Mouse (Mus musculus): ENCODE data around the gene Eln.

DNA sequence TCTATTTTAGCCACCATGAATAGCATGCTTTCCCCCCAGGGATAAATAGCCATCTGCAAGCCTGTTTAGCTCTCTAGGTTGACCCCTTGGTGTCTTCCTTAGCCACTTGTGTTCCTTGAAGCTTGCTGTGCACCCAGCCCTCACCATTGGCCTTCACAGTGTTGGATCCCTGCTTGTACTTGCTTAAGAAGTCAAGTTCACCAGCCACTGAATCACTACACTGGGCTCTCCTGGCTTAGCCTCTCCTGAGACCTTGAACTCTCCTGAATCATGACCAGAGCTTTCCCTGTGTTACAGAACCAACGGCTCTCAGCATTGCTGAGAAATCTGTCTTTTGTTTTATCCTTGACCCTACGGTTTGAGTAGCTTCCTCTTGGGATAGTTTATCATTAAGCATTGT lies 33.0 kb upstream of the Eln start:
- TF ChIP-seq CTCF (IDR thresholded peaks at IDR 0.05; ENCODE audit: low read depth) (no peak), EP300 (IDR thresholded peaks at IDR 0.05; ENCODE audit: low read depth) (no peak)
